Mouse (Mus musculus): ENCODE results near the gene St3gal6. TPM values are rescaled to one million over a fixed set of nuclear protein-coding genes. Genes with fewer than 3 reads are reported as not detected.

The St3gal6 gene
- polyA plus RNA-seq, 1 experiment from 2014 or later, result 6.4 TPM

- no peak for ATAC-seq (ENCODE audit: insufficient read depth, low FRiP score, low TSS enrichment)
- H3K27me3 ChIP-seq (ENCODE audit: control insufficient read depth, insufficient read depth, low read length), result no peaks in the 10 kb centered on the region
- H3K27ac ChIP-seq (ENCODE audit: low read depth, low read length), result no peak overlapping the region
Observed at GRCm38 (mm10) chr16:58499172-58499584, 24.9 kb downstream of the St3gal6 start.

GRCm38 (mm10) chr16:58497886-58498713 lies 25.9 kb downstream of the St3gal6 start:
- no peak overlapping the region for H3K4me2 ChIP-seq (ENCODE audit: low read depth)
- no peaks in the 10 kb centered on the region; the same call in 1 of the 2 replicates for H3K4me1 ChIP-seq (ENCODE audit: control insufficient read depth, insufficient read depth, low read length)
- H3K4me3 ChIP-seq (ENCODE audit: low read depth, low read length), result no peak overlapping the region
- no peaks in the 10 kb centered on the region for H3K27me3 ChIP-seq (ENCODE audit: control insufficient read depth, insufficient read depth, low read length)
- WGBS, result 85% methylated on average over 9 of the region's 9 CpGs
- no peak for DNase-seq (ENCODE audit: low spot score)
- ATAC-seq (ENCODE audit: insufficient read depth, low FRiP score, low TSS enrichment), result no peak
- H3K9ac ChIP-seq (ENCODE audit: low read length), result no peak overlapping the region
- no peaks in the 10 kb centered on the region for H3K9me3 ChIP-seq (ENCODE audit: control insufficient read depth, low read length)
- no peak overlapping the region for H3K27ac ChIP-seq (ENCODE audit: low read depth, low read length)
- no peaks in the 10 kb centered on the region for H3K36me3 ChIP-seq (ENCODE audit: control insufficient read depth, insufficient read depth, low read length)

More at GRCm38 (mm10) chr16:58499172-58499584, 24.9 kb downstream of the St3gal6 start:
- H3K4me2 ChIP-seq (ENCODE audit: low read depth), result no peak overlapping the region
- no peak for DNase-seq (ENCODE audit: low spot score)
- no peaks in the 10 kb centered on the region for H3K36me3 ChIP-seq (ENCODE audit: control insufficient read depth, insufficient read depth, low read length)
- H3K9me3 ChIP-seq (ENCODE audit: control insufficient read depth, low read length), result no peaks in the 10 kb centered on the region
- no peak overlapping the region for H3K4me3 ChIP-seq (ENCODE audit: low read depth, low read length)
- no peak overlapping the region for H3K9ac ChIP-seq (ENCODE audit: low read length)
- H3K4me1 ChIP-seq (ENCODE audit: control insufficient read depth, insufficient read depth, low read length), result no peaks in the 10 kb centered on the region; the same call in 1 of the 2 replicates
- 56% methylated on average over 1 of the region's 1 CpGs for WGBS

GRCm38 (mm10) chr16:58496791-58497190 lies 27.3 kb downstream of the St3gal6 start:
- Histone ChIP-seq H3K4me3 (ENCODE audit: low read depth, low read length) (no peak overlapping the region), H3K9ac (ENCODE audit: low read length) (no peak overlapping the region), H3K9me3 (ENCODE audit: control insufficient read depth, low read length) (no peaks in the 10 kb centered on the region), H3K4me1 (ENCODE audit: control insufficient read depth, insufficient read depth, low read length) (no peaks in the 10 kb centered on the region; the same call in 1 of the 2 replicates), H3K4me2 (ENCODE audit: low read depth) (no peak overlapping the region), H3K27me3 (ENCODE audit: control insufficient read depth, insufficient read depth, low read length) (no peaks in the 10 kb centered on the region), H3K27ac (ENCODE audit: low read depth, low read length) (no peak overlapping the region), H3K36me3 (ENCODE audit: control insufficient read depth, insufficient read depth, low read length) (no peaks in the 10 kb centered on the region)
- no peak for DNase-seq (ENCODE audit: low spot score)
- ATAC-seq (ENCODE audit: insufficient read depth, low FRiP score, low TSS enrichment), result no peak

- no peaks in the 10 kb centered on the region for H3K9me3 ChIP-seq (ENCODE audit: control insufficient read depth, low read length)
- H3K36me3 ChIP-seq (ENCODE audit: control insufficient read depth, insufficient read depth, low read length), result 0 out of 2 replicates have a peak, but pooled peaks cover 2% of the 10 kb centered on the region
- H3K4me3 ChIP-seq (ENCODE audit: low read depth, low read length), result no peak overlapping the region
- 89% methylated on average over 6 of the region's 6 CpGs for WGBS
- no peaks in the 10 kb centered on the region for H3K27me3 ChIP-seq (ENCODE audit: control insufficient read depth, insufficient read depth, low read length)
- no peaks in the 10 kb centered on the region for H3K4me1 ChIP-seq (ENCODE audit: control insufficient read depth, insufficient read depth, low read length)
- no peak overlapping the region for H3K9ac ChIP-seq (ENCODE audit: low read length)
- ATAC-seq (ENCODE audit: insufficient read depth, low FRiP score, low TSS enrichment) (no peak), DNase-seq (ENCODE audit: low spot score) (no peak)
- H3K4me2 ChIP-seq (ENCODE audit: low read depth), result no peak overlapping the region
- no peak overlapping the region for H3K27ac ChIP-seq (ENCODE audit: low read depth, low read length)
Observed at GRCm38 (mm10) chr16:58487861-58488260, 36.2 kb downstream of the St3gal6 start.

GRCm38 (mm10) chr16:58482296-58482695 lies 41.7 kb downstream of the St3gal6 start:
- no peaks in the 10 kb centered on the region for H3K27me3 ChIP-seq (ENCODE audit: control insufficient read depth, insufficient read depth, low read length)
- ATAC-seq (ENCODE audit: insufficient read depth, low FRiP score, low TSS enrichment) (no peak), DNase-seq (ENCODE audit: low spot score) (no peak)
- H3K4me2 ChIP-seq (ENCODE audit: low read depth), result no peak overlapping the region
- WGBS, result 70% methylated on average over 3 of the region's 3 CpGs
- 0 out of 2 replicates have a peak, but pooled peaks cover 2% of the 10 kb centered on the region for H3K36me3 ChIP-seq (ENCODE audit: control insufficient read depth, insufficient read depth, low read length)
- no peak overlapping the region for H3K27ac ChIP-seq (ENCODE audit: low read depth, low read length)
- H3K4me1 ChIP-seq (ENCODE audit: control insufficient read depth, insufficient read depth, low read length), result no peaks in the 10 kb centered on the region
- H3K4me3 ChIP-seq (ENCODE audit: low read depth, low read length), result no peak overlapping the region
- H3K9me3 ChIP-seq (ENCODE audit: control insufficient read depth, low read length), result no peaks in the 10 kb centered on the region
- no peak overlapping the region for H3K9ac ChIP-seq (ENCODE audit: low read length)

GRCm38 (mm10) chr16:58481906-58482270 lies 42.2 kb downstream of the St3gal6 start:
- Histone ChIP-seq H3K4me3 (ENCODE audit: low read depth, low read length) (no peak overlapping the region), H3K9ac (ENCODE audit: low read length) (no peak overlapping the region), H3K4me1 (ENCODE audit: control insufficient read depth, insufficient read depth, low read length) (no peaks in the 10 kb centered on the region), H3K9me3 (ENCODE audit: control insufficient read depth, low read length) (no peaks in the 10 kb centered on the region), H3K4me2 (ENCODE audit: low read depth) (no peak overlapping the region), H3K27me3 (ENCODE audit: control insufficient read depth, insufficient read depth, low read length) (no peaks in the 10 kb centered on the region), H3K27ac (ENCODE audit: low read depth, low read length) (no peak overlapping the region), H3K36me3 (ENCODE audit: control insufficient read depth, insufficient read depth, low read length) (0 out of 2 replicates have a peak, but pooled peaks cover 2% of the 10 kb centered on the region)
- 95% methylated on average over 5 of the region's 5 CpGs for WGBS
- no peak for DNase-seq (ENCODE audit: low spot score)
- no peak for ATAC-seq (ENCODE audit: insufficient read depth, low FRiP score, low TSS enrichment)

GRCm38 (mm10) chr16:58481219-58481905 lies 42.7 kb downstream of the St3gal6 start:
- H3K27ac ChIP-seq (ENCODE audit: low read depth, low read length), result no peak overlapping the region
- H3K27me3 ChIP-seq (ENCODE audit: control insufficient read depth, insufficient read depth, low read length), result no peaks in the 10 kb centered on the region
- DNase-seq (ENCODE audit: low spot score), result no peak
- ATAC-seq (ENCODE audit: insufficient read depth, low FRiP score, low TSS enrichment), result no peak
- no peak overlapping the region for H3K9ac ChIP-seq (ENCODE audit: low read length)
- H3K36me3 ChIP-seq (ENCODE audit: control insufficient read depth, insufficient read depth, low read length), result 0 out of 2 replicates have a peak, but pooled peaks cover 2% of the 10 kb centered on the region
- no peaks in the 10 kb centered on the region for H3K4me1 ChIP-seq (ENCODE audit: control insufficient read depth, insufficient read depth, low read length)
- H3K4me2 ChIP-seq (ENCODE audit: low read depth), result no peak overlapping the region
- WGBS, result 87% methylated on average over 9 of the region's 9 CpGs
- no peaks in the 10 kb centered on the region for H3K9me3 ChIP-seq (ENCODE audit: control insufficient read depth, low read length)
- no peak overlapping the region for H3K4me3 ChIP-seq (ENCODE audit: low read depth, low read length)

- no peak overlapping the region for H3K9ac ChIP-seq (ENCODE audit: low read length)
- no peaks in the 10 kb centered on the region for H3K4me1 ChIP-seq (ENCODE audit: control insufficient read depth, insufficient read depth, low read length)
- no peak overlapping the region for H3K4me2 ChIP-seq (ENCODE audit: low read depth)
- no peaks in the 10 kb centered on the region for H3K9me3 ChIP-seq (ENCODE audit: control insufficient read depth, low read length)
- 91% methylated on average over 4 of the region's 4 CpGs for WGBS
- H3K27me3 ChIP-seq (ENCODE audit: control insufficient read depth, insufficient read depth, low read length), result no peaks in the 10 kb centered on the region
- H3K36me3 ChIP-seq (ENCODE audit: control insufficient read depth, insufficient read depth, low read length), result 0 out of 2 replicates have a peak, but pooled peaks cover 2% of the 10 kb centered on the region
- ATAC-seq (ENCODE audit: insufficient read depth, low FRiP score, low TSS enrichment) (no peak), DNase-seq (ENCODE audit: low spot score) (no peak)
- H3K4me3 ChIP-seq (ENCODE audit: low read depth, low read length), result no peak overlapping the region
- H3K27ac ChIP-seq (ENCODE audit: low read depth, low read length), result no peak overlapping the region
Observed at GRCm38 (mm10) chr16:58479898-58480448, 44.1 kb downstream of the St3gal6 start.
